Mouse (Mus musculus): ENCODE measurements at regions not wholly inside any gene's neighbourhood (a gene's known extent, or its start where the extent isn't known, plus 50 kb on each side); places are given as distances from the start of the nearest gene placed in this dataset.

GRCm38 (mm10) chr19:51240295-51240864 lies 561.9 kb upstream of the Sorcs1 start:
- H3K9ac ChIP-seq (replicated peaks; ENCODE audit: low read depth): no peak overlapping the region
- DNase-seq (ENCODE audit: low spot score) (no peak), ATAC-seq (no peak)
- no peaks in the 10 kb centered on the region for H3K27me3 ChIP-seq (replicated peaks; ENCODE audit: insufficient read depth, low read length)
- no peaks in the 10 kb centered on the region for H3K4me1 ChIP-seq (ENCODE audit: insufficient read depth, low read depth, low read length)
- no peak for TF ChIP-seq EP300 (IDR thresholded peaks at IDR 0.05)
- TF ChIP-seq CTCF (IDR thresholded peaks at IDR 0.05): no peak
- 44% methylated on average over 2 of the region's 2 CpGs for WGBS
- no peak overlapping the region for H3K4me3 ChIP-seq (ENCODE audit: low read depth, low read length)
- no peaks in the 10 kb centered on the region for H3K36me3 ChIP-seq (ENCODE audit: insufficient read depth, low read length)
- no peak overlapping the region for H3K4me2 ChIP-seq (replicated peaks; ENCODE audit: low read depth, low read length)
- H3K9me3 ChIP-seq (ENCODE audit: low read length): no peaks in the 10 kb centered on the region
- no peak overlapping the region for H3K27ac ChIP-seq (ENCODE audit: low read length)

- no peak for DNase-seq (ENCODE audit: low spot score)
- H3K4me3 ChIP-seq (ENCODE audit: low read depth, low read length): no peak overlapping the region
- H3K27me3 ChIP-seq (replicated peaks; ENCODE audit: insufficient read depth, low read length): no peaks in the 10 kb centered on the region
- no peak overlapping the region for H3K9ac ChIP-seq (replicated peaks; ENCODE audit: low read depth)
- no peaks in the 10 kb centered on the region for H3K9me3 ChIP-seq (ENCODE audit: low read length)
- no peak overlapping the region for H3K4me2 ChIP-seq (replicated peaks; ENCODE audit: low read depth, low read length)
- H3K27ac ChIP-seq (ENCODE audit: low read length): no peak overlapping the region
- ATAC-seq: no peak
- TF ChIP-seq CTCF (IDR thresholded peaks at IDR 0.05) (no peak), EP300 (IDR thresholded peaks at IDR 0.05) (no peak)
- H3K4me1 ChIP-seq (ENCODE audit: insufficient read depth, low read depth, low read length): no peaks in the 10 kb centered on the region
- no peaks in the 10 kb centered on the region for H3K36me3 ChIP-seq (ENCODE audit: insufficient read depth, low read length)
Observed at GRCm38 (mm10) chr19:51238181-51238523, 559.7 kb upstream of the Sorcs1 start.

GRCm38 (mm10) chr19:51237509-51238180 lies 559.2 kb upstream of the Sorcs1 start:
- no peaks in the 10 kb centered on the region for H3K9me3 ChIP-seq (ENCODE audit: low read length)
- H3K4me2 ChIP-seq (replicated peaks; ENCODE audit: low read depth, low read length): no peak overlapping the region
- no peaks in the 10 kb centered on the region for H3K4me1 ChIP-seq (ENCODE audit: insufficient read depth, low read depth, low read length)
- no peaks in the 10 kb centered on the region for H3K27me3 ChIP-seq (replicated peaks; ENCODE audit: insufficient read depth, low read length)
- TF ChIP-seq CTCF (IDR thresholded peaks at IDR 0.05) (no peak), EP300 (IDR thresholded peaks at IDR 0.05) (no peak)
- WGBS: 78% methylated on average over 1 of the region's 1 CpGs
- H3K36me3 ChIP-seq (ENCODE audit: insufficient read depth, low read length): no peaks in the 10 kb centered on the region
- ATAC-seq (no peak), DNase-seq (ENCODE audit: low spot score) (no peak)
- no peak overlapping the region for H3K4me3 ChIP-seq (ENCODE audit: low read depth, low read length)
- no peak overlapping the region for H3K9ac ChIP-seq (replicated peaks; ENCODE audit: low read depth)
- no peak overlapping the region for H3K27ac ChIP-seq (ENCODE audit: low read length)

GRCm38 (mm10) chr19:51232525-51232924 lies 554.1 kb upstream of the Sorcs1 start:
- no peaks in the 10 kb centered on the region for H3K9me3 ChIP-seq (ENCODE audit: low read length)
- TF ChIP-seq CTCF (IDR thresholded peaks at IDR 0.05): no peak
- TF ChIP-seq EP300 (IDR thresholded peaks at IDR 0.05): no peak
- no peaks in the 10 kb centered on the region for H3K36me3 ChIP-seq (ENCODE audit: insufficient read depth, low read length)
- ATAC-seq (no peak), DNase-seq (ENCODE audit: low spot score) (no peak)
- no peak overlapping the region for H3K9ac ChIP-seq (replicated peaks; ENCODE audit: low read depth)
- H3K27ac ChIP-seq (ENCODE audit: low read length): no peak overlapping the region
- no peak overlapping the region for H3K4me3 ChIP-seq (ENCODE audit: low read depth, low read length)
- H3K27me3 ChIP-seq (replicated peaks; ENCODE audit: insufficient read depth, low read length): no peaks in the 10 kb centered on the region
- H3K4me1 ChIP-seq (ENCODE audit: insufficient read depth, low read depth, low read length): no peaks in the 10 kb centered on the region
- WGBS: 66% methylated on average over 2 of the region's 2 CpGs
- H3K4me2 ChIP-seq (replicated peaks; ENCODE audit: low read depth, low read length): no peak overlapping the region

GRCm38 (mm10) chr19:51226932-51227331 lies 548.5 kb upstream of the Sorcs1 start:
- no peak overlapping the region for H3K27ac ChIP-seq (ENCODE audit: low read length)
- WGBS: 38% methylated on average over 1 of the region's 1 CpGs

GRCm38 (mm10) chr19:51201391-51201790 lies 522.9 kb upstream of the Sorcs1 start:
- ATAC-seq (no peak), DNase-seq (ENCODE audit: low spot score) (peak; percentile 28)
- Histone ChIP-seq H3K4me2 (replicated peaks; ENCODE audit: low read depth, low read length) (no peak overlapping the region), H3K9ac (replicated peaks; ENCODE audit: low read depth) (no peak overlapping the region), H3K4me3 (ENCODE audit: low read depth, low read length) (no peak overlapping the region), H3K4me1 (ENCODE audit: insufficient read depth, low read depth, low read length) (no peaks in the 10 kb centered on the region), H3K27ac (ENCODE audit: low read length) (no peak overlapping the region), H3K27me3 (replicated peaks; ENCODE audit: insufficient read depth, low read length) (no peaks in the 10 kb centered on the region), H3K9me3 (ENCODE audit: low read length) (no peaks in the 10 kb centered on the region), H3K36me3 (ENCODE audit: insufficient read depth, low read length) (no peaks in the 10 kb centered on the region)
- TF ChIP-seq CTCF (IDR thresholded peaks at IDR 0.05): peak; percentile 57
- TF ChIP-seq EP300 (IDR thresholded peaks at IDR 0.05): no peak

More at GRCm38 (mm10) chr19:51226932-51227331, 548.5 kb upstream of the Sorcs1 start:
- Histone ChIP-seq H3K4me2 (replicated peaks; ENCODE audit: low read depth, low read length) (no peak overlapping the region), H3K36me3 (ENCODE audit: insufficient read depth, low read length) (no peaks in the 10 kb centered on the region), H3K27me3 (replicated peaks; ENCODE audit: insufficient read depth, low read length) (no peaks in the 10 kb centered on the region), H3K4me1 (ENCODE audit: insufficient read depth, low read depth, low read length) (no peaks in the 10 kb centered on the region), H3K9ac (replicated peaks; ENCODE audit: low read depth) (no peak overlapping the region), H3K4me3 (ENCODE audit: low read depth, low read length) (no peak overlapping the region), H3K9me3 (ENCODE audit: low read length) (no peaks in the 10 kb centered on the region)
- TF ChIP-seq EP300 (IDR thresholded peaks at IDR 0.05) (no peak), CTCF (IDR thresholded peaks at IDR 0.05) (no peak)
- ATAC-seq (no peak), DNase-seq (ENCODE audit: low spot score) (no peak)

Measured in lung, postnatal 0 days (tissue).